Mouse (Mus musculus) neural tube, embryonic 10.5 days (tissue): ENCODE data around the gene Kat2b.
"Not testable (repeated sequence)": the region's sequence is repeated elsewhere in the genome, so short reads cannot be mapped to it uniquely, and the experiment has no call there.

ENCODE experiments used
- DNase-seq: peaks from one replicate; pipeline ENCODE4 v3.0.0-alpha.2; 2017; ENCODE audit warnings: low spot score; ENCODE audit errors: extremely low spot score

Gene Kat2b

GRCm38 (mm10) chr17:53569829-53570228 is 3.2 kb downstream of the Kat2b start:
- DNase-seq = no peak

GRCm38 (mm10) chr17:53570361-53570875 is 3.8 kb downstream of the Kat2b start:
- DNase-seq = no peak

- DNase-seq = not testable (repeated sequence)
Observed at GRCm38 (mm10) chr17:53570932-53571331, 4.3 kb downstream of the Kat2b start.

- DNase-seq = no peak
Observed at GRCm38 (mm10) chr17:53573019-53573556, 6.4 kb downstream of the Kat2b start.

- DNase-seq = no peak
Observed at GRCm38 (mm10) chr17:53577151-53577550, 10.5 kb downstream of the Kat2b start.

- no peak for DNase-seq
Observed at GRCm38 (mm10) chr17:53577754-53578153, 11.1 kb downstream of the Kat2b start.

- DNase-seq = no peak
Observed at GRCm38 (mm10) chr17:53578249-53578648, 11.6 kb downstream of the Kat2b start.

- no peak for DNase-seq
Observed at GRCm38 (mm10) chr17:53578776-53579175, 12.1 kb downstream of the Kat2b start.

GRCm38 (mm10) chr17:53579612-53580011 is 13.0 kb downstream of the Kat2b start:
- no peak for DNase-seq

- DNase-seq = no peak
Observed at GRCm38 (mm10) chr17:53580237-53580636, 13.6 kb downstream of the Kat2b start.

- DNase-seq = no peak
Observed at GRCm38 (mm10) chr17:53582026-53582585, 15.4 kb downstream of the Kat2b start.

GRCm38 (mm10) chr17:53582805-53583204 is 16.1 kb downstream of the Kat2b start:
- no peak for DNase-seq

- no peak for DNase-seq
Observed at GRCm38 (mm10) chr17:53583846-53584579, 17.4 kb downstream of the Kat2b start.

- DNase-seq = no peak
Observed at GRCm38 (mm10) chr17:53587074-53587851, 20.6 kb downstream of the Kat2b start.

- no peak for DNase-seq
Observed at GRCm38 (mm10) chr17:53588097-53588855, 21.6 kb downstream of the Kat2b start.

- no peak for DNase-seq
Observed at GRCm38 (mm10) chr17:53590110-53590509, 23.4 kb downstream of the Kat2b start.

GRCm38 (mm10) chr17:53591910-53592309 is 25.2 kb downstream of the Kat2b start:
- DNase-seq = no peak

GRCm38 (mm10) chr17:53594590-53594989 is 27.9 kb downstream of the Kat2b start:
- DNase-seq = no peak

- no peak for DNase-seq
Observed at GRCm38 (mm10) chr17:53595527-53595926, 28.9 kb downstream of the Kat2b start.

- peak; percentile 13 for DNase-seq
Observed at GRCm38 (mm10) chr17:53596314-53596882, 29.7 kb downstream of the Kat2b start.
